Mouse (Mus musculus): ENCODE results near the gene Cend1.

- TF ChIP-seq CTCF (IDR thresholded peaks at IDR 0.05; ENCODE audit: control insufficient read depth, insufficient read depth, low read length) = no peak
- TF ChIP-seq POLR2A (IDR thresholded peaks at IDR 0.05; ENCODE audit: borderline replicate concordance, control insufficient read depth, low read depth, low read length) = no peak
Observed at GRCm38 (mm10) chr7:141430585-141431240, 1.4 kb upstream of the Cend1 start.
